Mouse (Mus musculus) neural tube, embryonic 15.5 days (tissue): ENCODE measurements at regions not wholly inside any gene's neighbourhood (a gene's known extent, or its start where the extent isn't known, plus 50 kb on each side); places are given as distances from the start of the nearest gene placed in this dataset.
A peak's percentile ranks its signal among the peaks of the same experiment; 100 is the strongest.

Experiments used
- ATAC-seq: fragments of 200-750 bp; cut with Nextera tagmentation; 2 replicates; pipeline ENCODE4 v1.8.0; 2017; ENCODE audit warnings: mild to moderate bottlenecking, moderate TSS enrichment, moderate library complexity; ENCODE audit not compliant: low FRiP score
- H3K27ac ChIP-seq: fragments of 300-500 bp; sonication (generic); replicated peaks from 2 replicates; pipeline ENCODE4 v1.5.1; 2015; ENCODE audit warnings: mild to moderate bottlenecking, inconsistent platforms
- H3K27me3 ChIP-seq: fragments of 300-500 bp; sonication (generic); replicated peaks from 2 replicates; pipeline ENCODE4 v1.6.1; 2015; ENCODE audit warnings: inconsistent platforms
- H3K36me3 ChIP-seq: fragments of 300-500 bp; sonication (generic); 2 replicates; pipeline ENCODE4 v1.6.1; 2015; ENCODE audit warnings: inconsistent platforms
- H3K4me1 ChIP-seq: fragments of 300-500 bp; sonication (generic); 2 replicates; pipeline ENCODE4 v1.6.1; 2015; ENCODE audit warnings: inconsistent platforms
- H3K4me2 ChIP-seq: fragments of 300-500 bp; sonication (generic); 2 replicates; pipeline ENCODE4 v1.6.1; 2015; ENCODE audit warnings: inconsistent platforms, mild to moderate bottlenecking, moderate library complexity
- H3K4me3 ChIP-seq: fragments of 300-500 bp; sonication (generic); replicated peaks from 2 replicates; pipeline ENCODE4 v1.5.1; 2015; ENCODE audit warnings: mild to moderate bottlenecking, inconsistent platforms
- H3K9ac ChIP-seq: fragments of 300-500 bp; sonication (generic); replicated peaks from 2 replicates; pipeline ENCODE4 v1.6.1; 2015; ENCODE audit warnings: mild to moderate bottlenecking, inconsistent platforms
- H3K9me3 ChIP-seq: fragments of 300-500 bp; sonication (generic); replicated peaks from 2 replicates; pipeline ENCODE4 v1.6.1; 2016; ENCODE audit warnings: inconsistent platforms
- WGBS: fragments of 180-500 bp; shearing (Covaris S2); methylation state at CpG from one replicate; pipeline ENCODE4 v1.1.7; 2015; ENCODE audit warnings: mixed read lengths; 5-methylcytosine and 5-hydroxymethylcytosine counted together

DNA sequence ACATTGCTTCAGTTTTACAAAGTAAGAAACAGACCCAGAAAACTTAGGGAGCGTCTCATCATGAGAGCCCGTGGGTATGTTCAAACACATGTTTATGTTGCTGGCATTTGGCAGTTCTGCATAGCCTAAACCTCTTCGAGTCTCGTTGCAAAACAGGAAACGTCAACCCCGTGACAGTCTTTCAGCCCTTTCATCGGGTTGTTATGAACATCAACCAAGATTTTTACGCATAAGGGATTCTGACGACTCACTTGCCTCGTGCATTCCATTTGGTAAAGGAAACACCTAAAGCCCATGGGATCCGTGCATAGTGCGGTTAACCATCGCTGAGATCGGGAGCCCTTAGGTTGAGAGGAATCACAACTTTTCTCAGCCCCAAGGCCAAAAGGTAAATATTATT lies 115.7 kb downstream of the Gpam start:
- no peaks in the 10 kb centered on the region for H3K27me3 ChIP-seq
- H3K36me3 ChIP-seq: no peaks in the 10 kb centered on the region
- no peak overlapping the region for H3K9ac ChIP-seq
- ATAC-seq: no peak
- H3K4me1 ChIP-seq: peaks cover 3% of the 10 kb centered on the region; the same call in 1 of the 2 replicates
- H3K27ac ChIP-seq: no peak overlapping the region
- no peak overlapping the region for H3K4me2 ChIP-seq
- no peaks in the 10 kb centered on the region for H3K9me3 ChIP-seq
- no peak overlapping the region for H3K4me3 ChIP-seq
- 93% methylated on average over 14 of the region's 14 CpGs for WGBS

DNA sequence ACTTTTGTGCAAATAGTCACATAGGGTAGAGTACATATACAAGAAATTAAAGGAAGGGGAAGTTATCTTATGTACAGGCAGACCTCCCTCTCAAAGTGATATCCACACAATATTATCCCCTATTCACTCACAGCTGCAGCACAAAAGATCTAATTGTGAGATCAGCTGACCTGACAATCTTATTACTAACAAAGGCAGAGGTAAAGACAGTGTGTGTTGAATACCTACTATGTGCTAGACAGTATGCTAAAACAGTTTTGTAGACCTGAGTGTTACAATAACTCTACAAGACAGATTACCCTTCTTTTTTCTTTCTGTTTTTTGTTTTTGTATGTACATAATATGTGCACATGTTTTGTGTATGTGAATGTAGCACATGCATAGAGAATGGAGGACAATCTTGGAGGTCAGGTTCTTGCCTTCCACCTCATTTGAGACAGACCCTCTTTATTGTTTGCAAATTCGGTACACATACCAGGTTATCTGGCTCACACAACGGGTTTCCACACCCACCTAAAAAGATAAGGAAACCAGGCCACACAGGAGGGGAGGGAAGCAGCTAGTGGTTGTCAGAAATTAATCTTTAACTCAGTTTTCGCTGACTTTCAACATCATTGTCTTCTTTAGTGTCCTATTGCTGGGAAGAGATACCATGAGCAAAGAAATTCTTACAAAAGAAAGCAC lies 118.4 kb downstream of the Gpam start:
- Histone ChIP-seq H3K9me3 (no peaks in the 10 kb centered on the region), H3K27ac (no peak overlapping the region), H3K4me2 (no peak overlapping the region), H3K4me3 (no peak overlapping the region), H3K4me1 (peaks cover 3% of the 10 kb centered on the region; the same call in 1 of the 2 replicates), H3K27me3 (no peaks in the 10 kb centered on the region), H3K9ac (no peak overlapping the region), H3K36me3 (no peaks in the 10 kb centered on the region)
- 84% methylated on average over 3 of the region's 3 CpGs for WGBS
- no peak for ATAC-seq

DNA sequence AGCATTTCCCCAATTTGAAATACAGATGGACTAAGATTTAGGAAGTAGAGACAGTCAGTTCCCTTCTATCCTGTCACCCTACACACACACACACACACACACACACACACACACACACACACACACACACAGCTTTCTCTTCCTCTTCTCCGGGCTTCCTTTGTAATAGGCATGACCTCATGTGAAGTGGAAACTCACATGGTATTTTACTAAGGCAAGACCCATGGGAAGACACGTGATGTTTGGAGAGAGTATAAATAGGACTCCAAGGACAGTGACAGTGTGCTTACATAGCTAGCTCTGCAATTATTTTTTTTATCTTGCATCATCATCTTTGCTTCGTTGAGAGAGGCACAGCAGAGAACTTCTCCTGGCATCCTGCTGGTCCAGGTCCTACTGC lies 137.1 kb downstream of the Gpam start:
- Histone ChIP-seq H3K27me3 (no peaks in the 10 kb centered on the region), H3K9me3 (no peaks in the 10 kb centered on the region), H3K9ac (no peak overlapping the region), H3K36me3 (no peaks in the 10 kb centered on the region), H3K4me3 (no peak overlapping the region), H3K4me1 (0 out of 2 replicates have a peak, but pooled peaks cover 2% of the 10 kb centered on the region), H3K4me2 (no peak overlapping the region), H3K27ac (no peak overlapping the region)
- no peak for ATAC-seq
- 75% methylated on average over 3 of the region's 3 CpGs for whole genome bisulfite sequencing

DNA sequence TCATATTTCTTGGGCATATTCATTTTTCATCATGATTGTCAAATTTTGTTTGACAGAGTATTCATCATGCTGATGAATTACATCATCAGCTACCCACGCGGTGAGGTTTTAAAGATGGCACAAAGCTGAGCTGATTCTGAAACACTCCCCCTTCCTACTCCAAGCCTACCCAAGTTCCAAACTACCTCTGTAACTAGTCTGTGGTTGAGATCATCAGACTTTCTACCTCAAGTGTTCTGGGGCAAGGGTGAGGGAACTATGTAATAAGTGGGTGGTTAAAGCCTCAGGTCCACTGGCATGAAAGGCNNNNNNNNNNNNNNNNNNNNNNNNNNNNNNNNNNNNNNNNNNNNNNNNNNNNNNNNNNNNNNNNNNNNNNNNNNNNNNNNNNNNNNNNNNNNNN lies 142.5 kb downstream of the Gpam start:
- H3K9me3 ChIP-seq: no peaks in the 10 kb centered on the region
- no peak for ATAC-seq
- no peaks in the 10 kb centered on the region for H3K4me1 ChIP-seq
- H3K27me3 ChIP-seq: no peaks in the 10 kb centered on the region
- WGBS: 88% methylated on average over 2 of the region's 2 CpGs
- no peak overlapping the region for H3K4me2 ChIP-seq
- H3K9ac ChIP-seq: no peak overlapping the region
- H3K27ac ChIP-seq: no peak overlapping the region
- H3K36me3 ChIP-seq: no peaks in the 10 kb centered on the region
- H3K4me3 ChIP-seq: no peak overlapping the region

DNA sequence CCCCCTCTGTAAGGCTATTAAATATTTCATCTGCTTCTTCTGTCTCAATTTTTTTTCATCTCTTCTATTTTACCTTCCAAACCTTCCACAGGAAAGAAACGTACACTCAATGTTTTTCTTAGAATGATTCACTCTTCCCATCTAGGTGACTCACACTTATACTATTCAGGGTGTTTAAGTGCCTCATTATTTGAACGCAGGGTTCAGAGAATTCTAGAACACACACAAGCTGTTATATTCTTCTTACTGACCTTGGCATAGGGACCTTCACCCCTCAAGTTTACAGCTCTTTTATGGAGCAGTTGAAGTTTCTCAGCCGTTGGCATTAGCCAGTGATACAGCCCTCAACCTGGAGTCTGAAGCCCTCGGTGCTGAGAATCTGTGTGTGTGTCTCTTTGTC lies 144.2 kb downstream of the Gpam start:
- Histone ChIP-seq H3K27ac (no peak overlapping the region), H3K36me3 (no peaks in the 10 kb centered on the region), H3K9me3 (no peaks in the 10 kb centered on the region), H3K9ac (no peak overlapping the region), H3K4me1 (no peaks in the 10 kb centered on the region), H3K4me3 (no peak overlapping the region), H3K4me2 (no peak overlapping the region), H3K27me3 (no peaks in the 10 kb centered on the region)
- no peak for ATAC-seq
- 71% methylated on average over 4 of the region's 4 CpGs for WGBS

DNA sequence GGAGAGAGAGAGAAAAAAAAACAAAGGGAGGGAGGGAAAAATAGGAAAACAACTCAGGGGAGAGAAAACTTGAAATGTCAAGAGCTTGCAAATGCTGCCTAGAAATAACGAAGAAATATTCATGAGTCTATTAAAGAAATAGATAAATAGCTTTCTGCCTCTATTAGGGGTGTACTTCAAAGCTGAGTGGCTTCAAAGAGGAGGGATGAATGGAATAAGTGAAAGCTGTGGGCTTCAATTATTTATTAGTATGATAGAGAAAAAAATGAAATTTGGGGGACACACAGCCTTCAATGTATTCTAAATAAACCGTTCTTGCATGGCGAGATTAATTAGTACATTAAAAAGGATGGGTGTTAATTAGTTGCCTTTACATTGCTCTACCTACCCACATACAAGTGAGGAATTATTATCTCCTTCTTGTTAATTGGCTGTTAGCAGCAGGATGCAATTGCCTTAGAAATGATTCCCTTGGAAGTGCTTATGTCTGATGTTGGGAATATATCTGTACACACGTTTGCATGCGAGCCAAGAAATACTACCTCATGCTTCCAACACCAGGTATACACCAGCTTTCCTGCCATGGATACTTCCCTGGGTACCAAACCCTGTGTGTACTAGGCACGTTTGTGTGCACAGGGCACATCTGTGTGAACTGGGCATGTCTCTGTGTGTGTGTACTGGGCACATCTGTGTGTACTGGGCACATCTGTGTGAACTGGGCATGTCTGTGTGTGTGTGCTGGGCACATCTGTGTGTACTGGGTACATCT lies 155.4 kb downstream of the Gpam start:
- 45% methylated on average over 6 of the region's 6 CpGs for WGBS

DNA sequence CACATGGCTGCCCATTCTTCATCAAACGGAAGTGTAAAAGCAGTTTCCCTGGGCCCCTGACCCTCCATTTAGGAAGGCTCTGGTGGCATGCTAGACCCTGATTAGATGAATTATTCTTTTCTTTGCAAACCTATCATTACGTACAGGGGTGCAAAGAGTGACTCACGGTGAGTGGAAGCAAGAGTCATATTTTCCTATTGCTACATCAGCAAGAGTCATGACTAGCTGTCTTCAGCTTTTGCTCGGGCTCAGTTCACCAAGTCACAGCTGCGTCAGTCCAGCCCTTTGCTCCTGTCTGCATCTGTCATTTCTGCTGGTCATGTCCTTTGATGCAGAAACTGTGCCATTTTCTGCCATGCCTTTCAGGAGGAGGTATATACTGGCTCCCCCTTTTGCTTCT lies 168.7 kb downstream of the Gpam start:
- no peaks in the 10 kb centered on the region for H3K4me1 ChIP-seq
- H3K27ac ChIP-seq: no peak overlapping the region
- H3K9me3 ChIP-seq: no peaks in the 10 kb centered on the region
- WGBS: 91% methylated on average over 5 of the region's 5 CpGs
- no peak overlapping the region for H3K4me2 ChIP-seq
- no peaks in the 10 kb centered on the region for H3K36me3 ChIP-seq
- no peak for ATAC-seq
- H3K9ac ChIP-seq: no peak overlapping the region
- H3K4me3 ChIP-seq: no peak overlapping the region
- no peaks in the 10 kb centered on the region for H3K27me3 ChIP-seq

More for the DNA sequence above, 155.4 kb downstream of the Gpam start:
- Histone ChIP-seq H3K36me3 (no peaks in the 10 kb centered on the region), H3K27me3 (no peaks in the 10 kb centered on the region), H3K4me3 (no peak overlapping the region), H3K9me3 (no peaks in the 10 kb centered on the region), H3K27ac (no peak overlapping the region; the same call in 1 of the 2 replicates), H3K9ac (no peak overlapping the region), H3K4me2 (no peak overlapping the region), H3K4me1 (0 out of 2 replicates have a peak, but pooled peaks cover 2% of the 10 kb centered on the region)
- peak; percentile 74; the same call in 1 of the 2 replicates for ATAC-seq

DNA sequence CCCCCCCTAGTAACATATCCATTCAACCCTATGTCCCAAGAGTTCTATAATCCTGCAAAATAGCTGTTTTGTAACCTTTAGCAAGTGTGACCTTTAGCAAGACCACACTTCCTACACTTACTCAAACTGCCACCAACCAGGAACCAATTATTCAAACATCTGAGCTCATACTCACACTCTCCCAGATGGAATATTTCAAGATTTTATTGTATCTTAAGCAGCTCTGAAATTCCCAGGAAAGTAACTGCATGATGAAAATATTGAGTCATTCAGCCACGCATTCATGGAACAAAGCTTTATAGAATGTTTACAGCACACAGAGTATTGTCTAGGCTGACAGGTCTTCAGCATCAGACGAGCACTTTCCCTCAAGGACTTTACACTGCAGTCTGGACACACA lies 171.9 kb downstream of the Gpam start:
- Histone ChIP-seq H3K36me3 (no peaks in the 10 kb centered on the region), H3K4me2 (no peak overlapping the region), H3K27me3 (no peaks in the 10 kb centered on the region), H3K4me3 (no peak overlapping the region), H3K9ac (no peak overlapping the region), H3K27ac (no peak overlapping the region), H3K9me3 (no peaks in the 10 kb centered on the region), H3K4me1 (no peaks in the 10 kb centered on the region)
- WGBS: 43% methylated on average over 2 of the region's 2 CpGs
- no peak for ATAC-seq

DNA sequence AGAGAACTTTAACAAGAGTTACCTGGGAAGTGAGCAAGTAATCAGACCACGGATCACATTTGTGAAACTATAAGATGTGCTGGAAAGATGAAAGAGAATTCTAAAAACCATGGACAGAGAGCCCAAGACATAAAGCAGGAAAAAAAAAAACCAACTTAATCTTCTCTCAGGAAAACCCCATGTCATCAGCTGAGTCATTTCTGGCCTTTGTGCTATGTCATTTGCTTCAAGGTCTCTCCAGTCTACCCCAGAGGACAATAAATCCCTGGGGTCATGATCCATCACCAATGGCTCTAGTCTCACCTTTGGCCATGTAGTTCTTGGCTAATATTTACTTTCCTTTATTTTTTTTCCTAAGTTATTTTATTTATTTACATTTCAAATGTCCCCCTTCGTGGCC lies 174.5 kb downstream of the Gpam start:
- H3K4me3 ChIP-seq: no peak overlapping the region
- H3K9ac ChIP-seq: no peak overlapping the region
- no peaks in the 10 kb centered on the region for H3K27me3 ChIP-seq
- WGBS: 83% methylated on average over 2 of the region's 2 CpGs
- no peak overlapping the region for H3K27ac ChIP-seq
- H3K4me2 ChIP-seq: no peak overlapping the region
- ATAC-seq: no peak
- no peaks in the 10 kb centered on the region for H3K9me3 ChIP-seq
- no peaks in the 10 kb centered on the region for H3K36me3 ChIP-seq
- peaks cover 12% of the 10 kb centered on the region for H3K4me1 ChIP-seq

DNA sequence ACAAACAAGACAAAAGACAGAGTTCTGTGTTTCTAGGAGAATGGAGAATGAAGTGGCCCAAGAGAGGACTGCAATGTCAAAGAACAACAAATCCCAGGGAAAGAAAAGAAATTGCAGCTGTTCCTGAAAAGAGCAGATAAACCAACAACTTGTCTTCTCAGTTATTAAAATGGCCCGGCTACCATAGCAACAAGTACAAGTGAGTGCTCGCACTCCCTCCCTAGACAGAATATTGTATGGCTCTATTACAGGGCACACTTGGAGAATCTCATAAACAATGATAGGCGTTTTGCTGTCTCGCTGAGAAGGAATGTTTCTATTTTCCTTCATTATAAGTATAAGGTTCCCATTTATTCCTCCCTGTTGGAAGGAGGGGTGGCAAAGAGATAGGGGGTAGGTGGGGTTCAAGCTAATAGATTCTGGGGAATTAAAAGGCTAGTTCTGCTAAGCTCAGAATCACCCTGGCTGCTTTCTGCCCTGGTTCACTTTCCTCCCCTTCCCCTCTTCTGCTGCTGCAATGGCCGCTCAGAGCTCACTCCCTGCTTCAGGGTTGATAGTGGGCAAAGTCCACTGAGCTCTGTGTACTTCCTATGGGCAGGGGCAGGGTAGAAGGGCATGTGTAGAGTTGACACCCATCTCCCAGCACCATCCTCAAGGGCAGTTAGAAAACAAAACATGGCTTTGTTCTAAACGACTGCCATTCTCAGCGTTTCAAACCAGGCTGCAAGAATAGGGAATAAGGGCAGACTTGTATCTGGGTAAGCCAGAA lies 178.5 kb downstream of the Gpam start:
- peak; percentile 77; the same call in 1 of the 2 replicates for ATAC-seq

DNA sequence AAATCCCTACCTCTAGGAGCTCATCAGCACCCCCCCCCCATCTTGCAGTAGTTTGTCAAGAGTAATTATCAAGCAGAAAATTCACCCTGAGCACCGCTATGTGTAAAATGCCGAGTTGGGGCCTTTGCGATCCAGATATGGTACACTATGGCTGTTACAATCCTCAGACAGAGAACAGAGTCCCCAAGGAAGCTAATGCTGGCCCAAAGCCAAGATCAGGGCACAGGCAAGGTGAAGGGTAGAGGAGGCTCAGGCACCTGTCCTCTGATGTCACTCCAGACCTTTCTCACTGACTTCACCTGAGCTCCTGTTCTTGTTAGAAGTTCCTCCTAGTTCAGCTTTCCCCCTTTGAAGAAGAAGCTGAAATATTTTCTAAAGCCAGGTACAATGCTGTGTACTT lies 179.5 kb downstream of the Gpam start:
- WGBS: 92% methylated on average over 3 of the region's 3 CpGs
- Histone ChIP-seq H3K4me1 (peaks cover 12% of the 10 kb centered on the region), H3K4me2 (no peak overlapping the region), H3K9ac (no peak overlapping the region), H3K4me3 (no peak overlapping the region), H3K27me3 (no peaks in the 10 kb centered on the region), H3K9me3 (no peaks in the 10 kb centered on the region), H3K36me3 (no peaks in the 10 kb centered on the region), H3K27ac (no peak overlapping the region)
- no peak for ATAC-seq

More for the DNA sequence above, 178.5 kb downstream of the Gpam start:
- Histone ChIP-seq H3K27me3 (no peaks in the 10 kb centered on the region), H3K9me3 (no peaks in the 10 kb centered on the region), H3K9ac (no peak overlapping the region), H3K36me3 (no peaks in the 10 kb centered on the region), H3K27ac (peak overlapping the region; percentile 56; the same call in 1 of the 2 replicates), H3K4me3 (no peak overlapping the region), H3K4me1 (peaks cover 12% of the 10 kb centered on the region), H3K4me2 (no peak overlapping the region)
- 49% methylated on average over 7 of the region's 7 CpGs for WGBS
